Mouse (Mus musculus): ENCODE data around the gene Esp23. TPM values are rescaled to one million over a fixed set of nuclear protein-coding genes. Genes with fewer than 3 reads are reported as not detected.

The Esp23 gene
- not detected for total RNA-seq (2023)

DNA sequence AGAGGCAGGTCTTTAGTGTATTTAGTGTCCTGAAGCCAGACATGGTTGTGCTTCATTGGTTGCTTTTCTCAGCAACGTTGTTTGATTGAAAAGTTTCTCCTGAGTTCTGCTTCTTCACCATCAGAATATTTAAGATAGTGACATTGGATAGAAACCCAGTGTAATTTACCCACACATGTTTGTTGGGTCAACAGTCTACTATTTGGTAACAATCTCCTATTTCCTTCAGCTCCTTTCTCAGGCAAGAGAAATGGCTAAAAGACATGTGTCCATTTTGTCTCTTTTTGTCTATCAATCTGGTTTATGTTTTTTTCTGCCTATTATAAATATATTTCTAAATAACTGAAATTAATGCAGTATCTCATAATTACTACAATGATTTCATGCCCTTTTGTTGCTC lies at the start of gene Esp23:
Gene Esp23, minus strand, starts transcription at position 101 of the 400 bp plus-strand sequence.

DNA sequence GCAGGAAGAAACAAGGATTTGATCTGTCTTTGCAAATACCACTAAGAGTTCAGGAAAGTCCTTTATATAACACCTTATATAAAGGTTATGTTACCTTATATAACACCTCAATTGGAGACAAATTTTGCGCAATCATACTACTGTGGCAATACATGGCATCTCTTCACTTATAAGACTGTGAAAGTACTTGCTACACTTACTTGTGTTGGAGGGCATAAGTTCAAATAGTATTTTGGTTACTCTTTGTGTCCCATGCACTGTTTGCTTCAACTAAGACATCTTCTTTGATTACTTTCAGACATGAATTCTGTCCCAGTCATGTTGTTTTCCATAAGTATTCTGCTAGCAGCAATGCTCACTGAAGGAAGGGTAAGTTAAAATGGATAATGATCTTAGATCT lies 18.2 kb upstream of the Esp23 start, which contains the start of gene Esp22:
Gene Esp22, plus strand, starts transcription at position 301 of the 400 bp plus-strand sequence.

GRCm38 (mm10) chr17:39043241-39043640 lies 33.6 kb downstream of the Esp23 start, which contains the start of gene Gm21903:
Gene Gm21903 (minus strand): TSS chr17:39043341.

GRCm38 (mm10) chr17:39036395-39036794 lies 40.4 kb downstream of the Esp23 start, which contains the start of gene Esp24:
Gene Esp24 (plus strand): TSS chr17:39036695.

Other genes with a start within 250 kb of the Esp23 start
- gene Esp24, start 40.3 kb downstream of the Esp23 start, total RNA-seq (2023) = not detected
- not detected for gene Gm21903, start 33.7 kb downstream of the Esp23 start, total RNA-seq (2023)
- not detected for gene Esp22, start 18.3 kb upstream of the Esp23 start, total RNA-seq (2023)